Mouse (Mus musculus): ENCODE data around the gene Rab11fip4.

Rab11fip4 gene

DNA sequence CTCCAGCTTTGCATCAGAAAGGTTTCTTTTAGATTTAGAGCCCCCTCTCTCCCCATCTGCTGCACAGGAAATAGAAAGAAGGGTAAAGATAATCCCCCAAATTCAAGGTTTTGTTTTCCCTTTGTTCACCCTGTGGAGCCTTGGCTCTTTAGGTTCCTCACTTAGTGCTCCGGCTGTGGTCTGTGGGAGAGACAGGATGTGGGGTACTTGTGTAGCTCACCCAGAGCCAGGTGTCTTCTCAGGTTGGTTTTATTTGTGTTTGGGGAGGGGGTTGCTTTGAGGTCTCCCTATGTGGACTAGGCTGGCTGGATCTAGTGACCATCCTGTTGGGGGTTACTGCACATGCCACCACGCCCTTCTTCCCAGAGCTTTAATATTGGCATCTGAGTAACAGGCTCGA lies 23.9 kb downstream of the Rab11fip4 start:
- DNase-seq (ENCODE audit: low read depth): no peak

- DNase-seq (ENCODE audit: low read depth): peak; percentile 9
Measured at GRCm38 (mm10) chr11:79615871-79616270, 24.9 kb downstream of the Rab11fip4 start.

- no peak for DNase-seq (ENCODE audit: low read depth)
Measured at GRCm38 (mm10) chr11:79617991-79618390, 27.0 kb downstream of the Rab11fip4 start.

GRCm38 (mm10) chr11:79623029-79623428 lies 32.0 kb downstream of the Rab11fip4 start:
- no peak for DNase-seq (ENCODE audit: low read depth)

- peak; percentile 81 for DNase-seq (ENCODE audit: low read depth)
Measured at GRCm38 (mm10) chr11:79624801-79625302, 33.8 kb downstream of the Rab11fip4 start.

DNA sequence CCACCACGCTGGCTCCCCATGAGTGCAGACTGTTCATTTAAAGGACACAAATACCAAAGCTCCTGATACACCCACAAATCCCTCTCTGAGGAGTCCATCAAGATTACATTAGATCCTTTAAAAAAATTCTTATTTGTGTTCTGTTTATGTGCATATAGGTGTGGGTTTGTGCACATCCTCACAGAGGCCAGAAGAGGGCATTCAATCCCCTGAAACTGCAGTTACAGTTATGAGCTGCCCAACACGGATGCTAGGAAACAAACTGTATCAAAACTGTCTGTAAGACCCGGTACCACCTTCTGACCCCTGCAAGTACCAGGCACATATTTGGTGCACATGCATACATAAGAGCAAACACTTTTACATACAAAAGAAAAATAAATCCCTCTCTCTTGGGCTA lies 37.7 kb downstream of the Rab11fip4 start:
- peak; percentile 37 for DNase-seq (ENCODE audit: low read depth)

DNA sequence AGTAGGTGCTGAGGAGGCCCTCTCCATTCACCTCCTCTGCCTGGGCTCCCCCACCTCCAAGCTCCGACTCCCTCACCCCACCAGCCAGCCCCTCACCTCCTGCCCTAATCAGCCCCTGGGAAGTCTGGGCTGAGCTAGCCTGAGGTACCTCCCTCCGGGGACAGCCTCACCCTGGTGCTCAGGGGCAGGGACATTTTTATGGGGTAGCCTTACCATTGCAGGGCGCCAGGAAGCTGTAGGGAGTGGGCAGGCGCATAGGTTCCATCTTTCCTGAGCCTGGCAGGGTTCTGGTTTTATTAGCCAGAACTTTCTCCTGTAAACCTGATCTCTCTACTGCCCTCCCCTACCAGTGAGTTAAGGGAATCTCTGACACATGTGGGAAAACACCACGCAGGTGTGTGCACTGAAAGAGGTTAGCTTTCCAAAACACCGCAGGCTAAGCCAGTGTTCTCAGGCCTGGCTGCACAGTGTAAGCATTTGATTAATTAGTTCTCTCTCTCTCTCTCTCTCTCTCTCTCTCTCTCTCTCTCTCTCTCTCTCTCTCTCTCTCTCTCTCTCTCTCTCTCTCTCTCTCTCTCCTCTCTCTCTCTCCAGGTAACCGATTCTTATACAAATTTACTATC lies 38.9 kb downstream of the Rab11fip4 start:
- no peak for DNase-seq (ENCODE audit: low read depth)

- no peak for DNase-seq (ENCODE audit: low read depth)
Measured at GRCm38 (mm10) chr11:79630521-79630920, 39.5 kb downstream of the Rab11fip4 start.

DNA sequence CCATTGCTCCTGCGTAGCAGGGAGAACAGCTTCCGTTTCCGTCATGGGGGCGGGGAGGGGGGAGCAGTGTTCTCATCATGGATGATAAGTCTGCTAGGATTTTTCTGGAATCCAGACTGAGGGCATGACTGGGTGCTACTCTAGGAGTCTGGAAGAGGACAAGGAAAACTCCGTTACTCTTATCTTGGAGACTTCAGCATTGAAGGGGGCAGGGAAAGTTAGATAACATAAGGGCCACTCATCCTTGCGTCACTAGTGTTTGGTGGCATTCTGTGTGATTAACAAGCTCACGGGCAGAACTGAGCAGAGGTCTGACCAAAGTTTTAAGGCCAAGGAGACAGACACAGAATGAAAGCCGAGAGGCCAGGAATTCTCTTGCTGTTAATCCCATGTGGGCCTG lies 42.4 kb downstream of the Rab11fip4 start:
- DNase-seq (ENCODE audit: low read depth): no peak

DNA sequence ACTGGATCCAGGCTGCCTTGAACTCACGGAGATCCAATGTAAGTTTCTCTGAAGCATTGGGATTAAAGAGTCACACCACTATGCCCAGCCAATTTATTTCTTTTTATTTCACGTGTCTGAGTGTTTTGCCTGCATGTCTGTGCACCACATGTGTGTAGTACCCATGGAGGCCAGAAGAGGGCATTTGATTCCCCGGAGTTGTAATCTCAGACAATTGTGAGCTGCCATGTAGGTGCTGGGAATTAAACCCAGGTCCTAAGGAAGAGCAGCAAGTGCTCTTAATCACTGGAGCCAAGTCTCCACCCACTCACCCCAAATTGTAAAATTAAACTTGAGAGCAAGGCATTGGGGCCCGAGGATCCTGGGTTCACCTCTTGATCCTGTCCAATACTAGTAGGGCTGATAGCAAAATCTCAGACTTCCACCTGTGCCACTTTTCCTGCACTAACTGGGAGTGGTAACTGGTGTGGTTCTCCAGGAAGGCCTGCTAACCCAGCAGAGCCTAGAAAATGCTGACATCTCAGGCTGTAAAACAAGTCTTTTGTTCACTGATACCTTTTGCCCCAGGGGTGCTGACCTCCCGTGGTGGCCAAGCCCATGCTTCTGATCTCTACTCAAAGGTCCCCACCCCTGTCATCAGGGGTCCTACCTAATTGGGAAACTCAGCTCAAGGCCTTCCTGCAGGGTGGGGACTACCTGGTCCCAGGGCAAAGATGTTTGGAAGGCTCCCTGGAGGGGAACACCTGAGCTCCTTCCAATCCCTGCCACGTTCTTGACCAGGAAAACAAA lies 44.8 kb downstream of the Rab11fip4 start:
- no peak for DNase-seq (ENCODE audit: low read depth)

DNA sequence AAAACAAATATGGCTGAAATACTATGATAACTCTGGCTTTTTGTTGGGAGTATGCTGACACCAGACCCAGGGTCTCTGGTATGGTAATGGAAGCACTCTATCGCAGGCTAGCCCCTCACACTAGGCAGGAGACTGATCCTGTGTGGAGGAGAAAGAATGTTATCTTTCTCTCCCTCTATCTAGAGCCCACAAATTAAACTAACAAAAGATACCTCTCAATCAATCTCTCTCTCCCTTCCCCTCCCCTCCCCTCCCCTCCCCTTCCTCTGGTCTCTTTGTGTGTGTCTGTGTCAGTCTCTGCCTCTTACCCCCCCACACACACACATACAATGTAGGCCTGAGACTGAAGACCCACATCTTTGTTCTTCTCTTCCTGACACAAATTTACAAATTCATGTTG lies 45.5 kb downstream of the Rab11fip4 start:
- no peak for DNase-seq (ENCODE audit: low read depth)

DNA sequence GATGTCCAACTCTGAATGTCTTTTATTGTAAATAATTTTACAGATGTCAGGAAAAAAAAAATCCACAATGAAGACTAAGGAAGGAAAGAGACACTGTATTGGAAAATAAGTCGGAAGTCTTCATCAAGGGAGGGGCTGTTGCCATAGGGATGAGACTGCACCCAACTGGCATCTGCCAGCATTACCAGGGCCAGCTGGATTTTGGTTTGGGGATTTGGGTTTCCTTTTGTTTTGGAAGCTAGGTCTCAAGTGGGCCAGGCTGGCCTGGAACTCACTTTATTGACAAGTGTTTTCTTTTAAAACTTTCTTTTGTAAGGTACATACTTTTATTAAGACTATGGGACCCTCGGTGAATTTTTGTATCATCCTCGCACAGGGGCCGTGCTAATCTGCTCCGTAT lies 47.7 kb downstream of the Rab11fip4 start:
- no peak for DNase-seq (ENCODE audit: low read depth)

- no peak for DNase-seq (ENCODE audit: low read depth)
Measured at GRCm38 (mm10) chr11:79640940-79641733, 50.1 kb downstream of the Rab11fip4 start.

GRCm38 (mm10) chr11:79643730-79644129 lies 52.7 kb downstream of the Rab11fip4 start:
- DNase-seq (ENCODE audit: low read depth): peak; percentile 34

DNA sequence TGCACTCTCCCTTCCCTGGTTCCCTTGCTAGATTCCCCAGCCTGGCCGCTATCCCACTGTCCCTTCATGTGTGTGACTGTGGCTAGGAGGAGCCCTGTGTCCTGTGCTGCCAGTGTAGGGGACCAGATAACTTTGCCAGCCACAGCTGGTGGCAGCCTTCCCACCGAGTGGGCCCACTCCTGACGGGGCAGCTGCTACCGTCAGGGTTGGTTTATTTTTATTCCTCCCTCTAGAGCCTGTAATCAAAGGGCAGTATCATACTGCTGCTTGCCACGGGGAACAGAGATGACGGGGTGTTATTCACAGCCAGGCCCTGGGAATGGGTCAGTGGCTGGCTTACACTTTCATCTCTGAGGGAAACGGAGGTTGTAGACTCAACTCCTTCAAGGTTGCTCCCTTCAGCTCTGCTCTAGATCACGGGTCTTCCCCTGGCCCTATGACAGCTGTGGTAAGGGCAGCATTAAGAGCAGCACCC lies 53.7 kb downstream of the Rab11fip4 start:
- no peak for DNase-seq (ENCODE audit: low read depth)

GRCm38 (mm10) chr11:79646026-79646425 lies 55.0 kb downstream of the Rab11fip4 start:
- no peak for DNase-seq (ENCODE audit: low read depth)

- DNase-seq (ENCODE audit: low read depth): peak; percentile 18
Measured at GRCm38 (mm10) chr11:79646467-79647070, 55.6 kb downstream of the Rab11fip4 start.

DNA sequence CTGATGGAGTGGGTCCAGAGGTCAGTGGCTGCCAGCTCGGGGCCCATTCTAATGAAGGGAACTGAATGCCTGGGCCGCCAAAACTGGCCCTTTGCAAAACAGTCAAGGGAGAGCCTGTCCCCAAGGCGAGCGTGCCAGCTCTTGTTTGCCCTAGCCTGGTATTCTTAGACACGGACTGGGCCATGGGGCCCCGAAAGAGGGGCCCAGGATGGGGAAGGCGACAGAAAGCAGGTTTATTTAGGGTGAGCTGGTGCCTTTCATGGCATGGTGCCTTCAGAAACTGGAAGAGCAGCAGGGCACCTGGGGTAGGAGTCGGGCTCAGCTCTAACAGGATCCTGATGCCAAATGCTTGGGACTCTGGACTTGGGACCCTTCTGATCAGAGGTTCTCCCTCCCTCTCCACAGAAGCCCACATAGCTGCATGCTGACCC lies 56.1 kb downstream of the Rab11fip4 start:
- no peak for DNase-seq (ENCODE audit: low read depth)

DNA sequence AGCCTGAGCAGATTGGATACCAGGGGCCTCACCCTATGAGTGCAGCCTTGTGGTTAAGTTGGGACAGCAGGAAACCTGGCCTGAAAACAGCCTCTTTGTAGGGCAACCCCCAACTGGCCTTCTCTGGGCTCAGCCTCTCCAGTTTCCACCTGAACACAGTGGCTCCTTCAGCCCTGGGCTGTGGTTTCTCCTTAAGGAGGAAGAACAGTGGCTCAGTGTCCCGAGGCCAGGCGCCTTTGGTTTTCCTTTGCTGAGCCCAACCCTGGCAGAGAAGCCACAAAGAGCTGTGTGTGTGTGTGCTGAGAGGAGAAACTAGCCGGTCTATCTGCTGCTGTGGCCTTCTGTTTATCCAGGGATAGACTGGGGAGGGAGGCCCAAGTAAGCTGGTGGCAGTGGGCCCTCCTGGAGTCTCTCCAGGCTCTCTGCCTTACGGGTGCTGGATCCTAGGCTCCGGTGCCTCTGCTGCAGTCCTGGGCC lies 59.4 kb downstream of the Rab11fip4 start:
- DNase-seq (ENCODE audit: low read depth): peak; percentile 21

GRCm38 (mm10) chr11:79652257-79652656 lies 61.2 kb downstream of the Rab11fip4 start:
- no peak for DNase-seq (ENCODE audit: low read depth)

GRCm38 (mm10) chr11:79652921-79653575 lies 62.0 kb downstream of the Rab11fip4 start:
- no peak for DNase-seq (ENCODE audit: low read depth)
